Mouse (Mus musculus): ENCODE measurements around the gene Frmd8.

DNA sequence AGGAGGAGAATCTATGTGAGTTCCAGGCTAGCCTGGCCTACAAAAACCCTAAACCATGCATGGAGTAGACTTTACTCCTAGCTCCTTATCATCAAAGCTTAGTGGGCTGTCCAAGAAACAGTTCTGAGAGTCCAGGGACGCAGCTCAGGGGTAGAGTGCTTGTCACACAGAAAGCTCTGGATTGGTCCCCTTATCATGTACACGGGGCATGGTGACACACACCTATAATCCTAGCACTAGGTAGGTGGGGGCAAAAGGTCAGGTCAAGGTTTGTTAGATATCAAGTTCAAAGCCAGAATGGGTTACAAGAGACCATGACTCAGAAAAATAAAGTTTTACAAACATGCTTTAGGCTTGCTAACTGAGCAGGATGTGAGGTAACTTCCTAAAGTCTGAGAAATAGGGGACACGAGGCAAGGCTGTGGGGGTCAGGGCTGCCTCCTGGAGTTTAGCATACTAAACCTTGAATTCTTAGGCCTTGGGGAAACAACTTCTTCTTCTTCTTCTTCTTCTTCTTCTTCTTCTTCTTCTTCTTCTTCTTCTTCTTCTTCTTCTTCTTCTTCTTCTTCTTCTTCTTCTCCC, 12.3 kb upstream of the Frmd8 start:
- TF ChIP-seq CTCF (IDR thresholded peaks at IDR 0.05; ENCODE audit: control insufficient read depth, insufficient read depth, low read length) (no peak), POLR2A (IDR thresholded peaks at IDR 0.05; ENCODE audit: borderline replicate concordance, control insufficient read depth, low read depth, low read length) (no peak)
